Mouse (Mus musculus): ENCODE measurements around the gene Ndufs8. TPM values are rescaled to one million over a fixed set of nuclear protein-coding genes. Genes with fewer than 3 reads are reported as not detected.

Ndufs8 gene
- polyA plus RNA-seq, 1 experiment, result 6.4 TPM

GRCm38 (mm10) chr19:3926279-3926678 lies 13.7 kb upstream of the Ndufs8 start:
- TF ChIP-seq GATA1 (IDR thresholded peaks at IDR 0.05; ENCODE audit: low read length) (no peak), TAL1 (IDR thresholded peaks at IDR 0.05; ENCODE audit: low read length) (no peak)
- H3K9me3 ChIP-seq (ENCODE audit: control insufficient read depth, low read length), result no peaks in the 10 kb centered on the region
- H3K27me3 ChIP-seq (ENCODE audit: control insufficient read depth), result no peaks in the 10 kb centered on the region; the same call in 1 of the 2 replicates
- H3K4me3 ChIP-seq (replicated peaks), result no peak overlapping the region
- H3K36me3 ChIP-seq (ENCODE audit: control insufficient read depth), result no peaks in the 10 kb centered on the region
- H3K4me1 ChIP-seq (ENCODE audit: control insufficient read depth), result peaks cover 12% of the 10 kb centered on the region

GRCm38 (mm10) chr19:3925859-3926258 lies 13.3 kb upstream of the Ndufs8 start:
- TF ChIP-seq TAL1 (IDR thresholded peaks at IDR 0.05; ENCODE audit: low read length) (no peak), GATA1 (IDR thresholded peaks at IDR 0.05; ENCODE audit: low read length) (no peak)
- Histone ChIP-seq H3K4me3 (replicated peaks) (no peak overlapping the region), H3K36me3 (ENCODE audit: control insufficient read depth) (no peaks in the 10 kb centered on the region), H3K4me1 (ENCODE audit: control insufficient read depth) (peaks cover 12% of the 10 kb centered on the region), H3K27me3 (ENCODE audit: control insufficient read depth) (no peaks in the 10 kb centered on the region; the same call in 1 of the 2 replicates), H3K9me3 (ENCODE audit: control insufficient read depth, low read length) (no peaks in the 10 kb centered on the region)

- no peak for TF ChIP-seq TAL1 (IDR thresholded peaks at IDR 0.05; ENCODE audit: low read length)
- TF ChIP-seq GATA1 (IDR thresholded peaks at IDR 0.05; ENCODE audit: low read length), result no peak
- H3K27me3 ChIP-seq (ENCODE audit: control insufficient read depth), result no peaks in the 10 kb centered on the region; the same call in 1 of the 2 replicates
- no peaks in the 10 kb centered on the region for H3K36me3 ChIP-seq (ENCODE audit: control insufficient read depth)
- H3K4me1 ChIP-seq (ENCODE audit: control insufficient read depth), result peaks cover 12% of the 10 kb centered on the region
- no peaks in the 10 kb centered on the region for H3K9me3 ChIP-seq (ENCODE audit: control insufficient read depth, low read length)
- H3K4me3 ChIP-seq (replicated peaks), result no peak overlapping the region
These were observed 12.3 kb upstream of the Ndufs8 start for GRCm38 (mm10) chr19:3924868-3925267.

GRCm38 (mm10) chr19:3924190-3924589 lies 11.6 kb upstream of the Ndufs8 start:
- TF ChIP-seq GATA1 (IDR thresholded peaks at IDR 0.05; ENCODE audit: low read length), result no peak
- TF ChIP-seq TAL1 (IDR thresholded peaks at IDR 0.05; ENCODE audit: low read length), result no peak
- Histone ChIP-seq H3K9me3 (ENCODE audit: control insufficient read depth, low read length) (no peaks in the 10 kb centered on the region), H3K4me3 (replicated peaks) (no peak overlapping the region), H3K4me1 (ENCODE audit: control insufficient read depth) (peaks cover 11% of the 10 kb centered on the region), H3K36me3 (ENCODE audit: control insufficient read depth) (no peaks in the 10 kb centered on the region), H3K27me3 (ENCODE audit: control insufficient read depth) (no peaks in the 10 kb centered on the region; the same call in 1 of the 2 replicates)

GRCm38 (mm10) chr19:3923586-3923985 lies 11.0 kb upstream of the Ndufs8 start:
- peaks cover 11% of the 10 kb centered on the region for H3K4me1 ChIP-seq (ENCODE audit: control insufficient read depth)
- H3K9me3 ChIP-seq (ENCODE audit: control insufficient read depth, low read length), result no peaks in the 10 kb centered on the region
- no peaks in the 10 kb centered on the region for H3K36me3 ChIP-seq (ENCODE audit: control insufficient read depth)
- no peak overlapping the region for H3K4me3 ChIP-seq (replicated peaks)
- no peak for TF ChIP-seq GATA1 (IDR thresholded peaks at IDR 0.05; ENCODE audit: low read length)
- TF ChIP-seq TAL1 (IDR thresholded peaks at IDR 0.05; ENCODE audit: low read length), result no peak
- H3K27me3 ChIP-seq (ENCODE audit: control insufficient read depth), result no peaks in the 10 kb centered on the region; the same call in 1 of the 2 replicates

GRCm38 (mm10) chr19:3922661-3923371 lies 10.2 kb upstream of the Ndufs8 start:
- peaks cover 11% of the 10 kb centered on the region for H3K4me1 ChIP-seq (ENCODE audit: control insufficient read depth)
- no peak for TF ChIP-seq TAL1 (IDR thresholded peaks at IDR 0.05; ENCODE audit: low read length)
- TF ChIP-seq GATA1 (IDR thresholded peaks at IDR 0.05; ENCODE audit: low read length), result no peak
- H3K36me3 ChIP-seq (ENCODE audit: control insufficient read depth), result no peaks in the 10 kb centered on the region
- no peaks in the 10 kb centered on the region for H3K9me3 ChIP-seq (ENCODE audit: control insufficient read depth, low read length)
- no peak overlapping the region for H3K4me3 ChIP-seq (replicated peaks)
- no peaks in the 10 kb centered on the region for H3K27me3 ChIP-seq (ENCODE audit: control insufficient read depth)

GRCm38 (mm10) chr19:3919928-3920327 lies 7.4 kb upstream of the Ndufs8 start:
- Histone ChIP-seq H3K36me3 (ENCODE audit: control insufficient read depth) (no peaks in the 10 kb centered on the region), H3K4me3 (replicated peaks) (no peak overlapping the region), H3K4me1 (ENCODE audit: control insufficient read depth) (peaks cover 9% of the 10 kb centered on the region), H3K27me3 (ENCODE audit: control insufficient read depth) (no peaks in the 10 kb centered on the region), H3K9me3 (ENCODE audit: control insufficient read depth, low read length) (no peaks in the 10 kb centered on the region)
- TF ChIP-seq TAL1 (IDR thresholded peaks at IDR 0.05; ENCODE audit: low read length), result no peak
- TF ChIP-seq GATA1 (IDR thresholded peaks at IDR 0.05; ENCODE audit: low read length), result no peak

- peaks cover 30% of the 10 kb centered on the region for H3K4me1 ChIP-seq (ENCODE audit: control insufficient read depth)
- TF ChIP-seq TAL1 (IDR thresholded peaks at IDR 0.05; ENCODE audit: low read length), result no peak
- TF ChIP-seq GATA1 (IDR thresholded peaks at IDR 0.05; ENCODE audit: low read length), result no peak
- no peak overlapping the region for H3K4me3 ChIP-seq (replicated peaks)
- no peaks in the 10 kb centered on the region for H3K36me3 ChIP-seq (ENCODE audit: control insufficient read depth)
- no peaks in the 10 kb centered on the region for H3K9me3 ChIP-seq (ENCODE audit: control insufficient read depth, low read length)
- H3K27me3 ChIP-seq (ENCODE audit: control insufficient read depth), result no peaks in the 10 kb centered on the region
These were observed 4.2 kb upstream of the Ndufs8 start for GRCm38 (mm10) chr19:3916727-3917126.

- TF ChIP-seq GATA1 (IDR thresholded peaks at IDR 0.05; ENCODE audit: low read length), result no peak
- no peak for TF ChIP-seq TAL1 (IDR thresholded peaks at IDR 0.05; ENCODE audit: low read length)
- H3K9me3 ChIP-seq (ENCODE audit: control insufficient read depth, low read length), result no peaks in the 10 kb centered on the region
- H3K27me3 ChIP-seq (ENCODE audit: control insufficient read depth), result no peaks in the 10 kb centered on the region
- H3K4me1 ChIP-seq (ENCODE audit: control insufficient read depth), result peaks cover 37% of the 10 kb centered on the region
- H3K36me3 ChIP-seq (ENCODE audit: control insufficient read depth), result peaks cover 22% of the 10 kb centered on the region
- no peak overlapping the region for H3K4me3 ChIP-seq (replicated peaks)
These were observed 2.0 kb upstream of the Ndufs8 start for GRCm38 (mm10) chr19:3914535-3914934.

Data from erythroblast, embryonic 14.5 days (primary cell).